Mouse (Mus musculus) E14TG2a.4 (cell line): Measurements from ENCODE around the gene Pdlim1.

Experiments
- CTCF ChIP-seq: conservative IDR thresholded peaks from 2 replicates; pipeline ENCODE4 v1.5.1; 2014; ENCODE audit warnings: low read length
- POU5F1 ChIP-seq: IDR thresholded peaks from 2 replicates; pipeline ENCODE4 v1.6.1; 2014; ENCODE audit warnings: low read length, borderline replicate concordance

- TF ChIP-seq CTCF, result no peak
- TF ChIP-seq POU5F1, result no peak
Observed at GRCm38 (mm10) chr19:40178311-40178710, 93.3 kb downstream of the Pdlim1 start.
